Mouse (Mus musculus) naive thymus-derived CD4-positive, alpha-beta T cell, adult 2 months (primary cell): ENCODE data around the gene Rassf5.
"Not testable (repeated sequence)": the region's sequence is repeated elsewhere in the genome, so short reads cannot be mapped to it uniquely, and the experiment has no call there.

ENCODE experiments used
- DNase-seq: peaks from one replicate; pipeline ENCODE4 v3.0.0-alpha.2; 2011; ENCODE audit warnings: low read depth

Rassf5 gene

DNA sequence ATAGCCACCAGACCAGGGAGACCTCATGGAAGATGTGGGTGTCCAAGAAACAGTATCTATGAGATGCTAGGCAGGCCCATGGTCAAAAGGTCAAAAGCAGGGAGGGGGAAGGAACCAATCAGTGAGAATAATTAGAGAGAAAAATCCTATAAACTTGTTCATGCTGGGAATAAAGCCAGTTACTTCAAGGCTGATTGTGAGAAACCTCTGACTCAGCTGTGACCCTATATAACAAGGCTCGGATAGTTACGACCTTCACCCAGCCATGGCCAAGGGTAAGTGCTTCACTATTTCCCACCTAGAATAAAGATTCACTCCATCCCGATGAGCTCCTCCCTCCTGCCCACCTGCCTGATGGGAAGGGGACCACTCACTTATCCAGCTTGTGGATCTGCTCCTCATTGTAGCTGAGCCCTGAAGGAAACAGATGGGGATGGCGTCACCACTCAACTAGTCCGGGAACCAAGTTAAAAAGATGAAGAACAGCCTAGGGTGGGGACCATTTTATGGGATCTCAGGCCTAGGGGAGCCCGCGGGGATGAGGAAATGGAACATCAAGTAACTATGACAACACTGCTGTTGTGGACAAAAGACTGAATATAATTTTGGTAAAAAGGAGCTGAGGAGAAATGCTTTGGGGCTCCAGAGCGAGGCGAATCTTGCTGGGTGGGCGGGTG lies 14.7 kb upstream of the Rassf5 start:
- no peak for DNase-seq

DNA sequence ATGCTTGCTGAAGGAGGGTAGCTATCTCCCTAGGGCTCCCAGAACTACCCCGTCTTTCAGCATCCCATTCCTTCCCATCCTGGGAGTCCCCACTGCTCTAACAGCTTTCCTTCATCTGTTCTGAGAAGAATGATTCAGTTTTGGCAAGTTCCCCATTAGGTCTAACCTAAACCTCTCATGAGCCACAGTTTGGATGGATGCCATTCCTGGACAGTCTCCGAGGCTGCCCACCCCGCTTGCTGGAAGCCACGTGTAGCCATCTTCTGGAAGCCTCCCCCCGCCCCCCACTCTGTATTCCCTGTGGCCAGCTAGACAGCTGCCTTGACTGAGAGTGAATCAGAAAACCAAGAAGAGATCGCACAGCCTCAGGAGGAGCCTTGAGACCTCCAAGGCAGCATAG lies 12.2 kb upstream of the Rassf5 start:
- no peak for DNase-seq

DNA sequence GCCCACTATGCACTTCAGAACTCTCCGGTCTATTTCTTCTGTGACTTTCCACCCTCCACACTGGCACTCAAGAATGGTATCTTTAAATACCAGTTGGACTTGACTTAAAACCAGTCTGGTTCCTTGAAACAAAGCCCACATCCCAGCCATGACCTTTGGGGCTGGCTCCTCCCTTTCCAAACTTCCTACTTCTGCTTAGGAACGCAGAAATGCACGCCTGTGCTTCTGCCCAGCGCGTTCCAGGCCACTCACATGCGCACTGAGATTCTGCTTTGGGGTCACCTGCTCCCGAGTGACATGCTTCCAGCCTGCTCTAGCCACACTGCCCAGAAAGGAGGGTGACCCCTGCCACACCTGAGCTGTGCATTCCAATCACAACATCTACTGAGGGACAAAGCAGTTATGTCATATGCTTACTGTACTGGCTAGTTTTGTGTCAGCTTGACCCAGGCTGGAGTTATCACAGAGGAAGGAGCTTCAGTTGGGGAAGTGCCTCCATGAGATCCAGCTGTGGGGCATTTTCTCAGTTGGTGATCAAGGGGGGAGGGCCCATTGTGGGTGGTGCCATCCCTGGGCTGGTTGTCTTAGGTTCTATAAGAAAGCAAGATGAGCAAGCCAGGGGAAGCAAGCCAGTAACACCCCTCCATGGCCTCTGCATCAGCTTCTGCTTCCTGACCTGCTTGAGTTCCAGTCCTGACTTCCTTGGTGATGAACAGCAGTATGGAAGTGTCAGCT lies 7.6 kb upstream of the Rassf5 start:
- DNase-seq: not testable (repeated sequence)

DNA sequence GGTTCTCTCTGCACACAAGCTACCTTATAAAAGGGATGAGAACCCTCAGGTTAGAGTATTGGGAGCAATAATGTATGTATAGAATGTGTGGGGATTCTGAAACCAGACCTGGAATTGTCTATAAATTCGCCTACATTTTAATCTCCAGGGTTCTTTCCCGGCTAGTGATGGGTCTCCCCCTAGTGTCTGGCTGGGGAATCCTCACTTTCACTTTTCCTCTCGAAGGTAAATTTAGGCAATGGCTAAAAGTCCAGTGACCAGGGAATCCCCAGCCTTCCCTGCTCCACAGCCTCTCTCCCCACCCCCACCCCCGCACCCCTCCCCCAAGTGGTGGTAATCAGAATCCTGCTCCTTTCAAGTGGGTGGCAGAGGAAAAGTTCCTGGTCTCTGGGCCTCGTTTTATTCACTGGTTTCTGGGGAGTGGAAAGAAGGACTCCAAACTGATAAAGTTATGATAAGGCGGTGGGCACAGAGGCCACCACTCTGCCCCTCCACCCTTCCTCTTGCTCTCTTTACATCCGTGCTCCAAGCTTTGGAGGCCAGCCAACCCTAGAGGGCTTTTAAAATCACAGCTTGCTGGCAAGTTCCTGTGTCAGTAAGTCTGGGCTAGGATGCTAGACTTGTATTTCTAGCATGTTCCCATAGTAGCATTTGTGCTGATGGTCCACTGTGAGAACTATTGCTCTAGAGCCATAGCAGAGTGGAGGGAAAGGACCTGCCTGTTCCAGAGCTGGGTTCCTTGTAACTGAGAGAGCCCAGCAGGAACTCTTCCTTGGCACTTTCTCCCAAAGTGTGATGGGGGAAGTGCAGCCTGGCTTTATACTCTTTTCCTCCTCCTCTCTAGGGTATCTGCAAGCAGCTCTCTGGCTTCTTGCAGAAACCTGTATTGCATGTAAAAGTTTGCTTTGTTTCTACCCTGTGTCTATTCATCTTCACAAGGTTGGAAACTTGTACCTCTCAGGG lies 1.7 kb upstream of the Rassf5 start:
- peak; percentile 63 for DNase-seq

DNA sequence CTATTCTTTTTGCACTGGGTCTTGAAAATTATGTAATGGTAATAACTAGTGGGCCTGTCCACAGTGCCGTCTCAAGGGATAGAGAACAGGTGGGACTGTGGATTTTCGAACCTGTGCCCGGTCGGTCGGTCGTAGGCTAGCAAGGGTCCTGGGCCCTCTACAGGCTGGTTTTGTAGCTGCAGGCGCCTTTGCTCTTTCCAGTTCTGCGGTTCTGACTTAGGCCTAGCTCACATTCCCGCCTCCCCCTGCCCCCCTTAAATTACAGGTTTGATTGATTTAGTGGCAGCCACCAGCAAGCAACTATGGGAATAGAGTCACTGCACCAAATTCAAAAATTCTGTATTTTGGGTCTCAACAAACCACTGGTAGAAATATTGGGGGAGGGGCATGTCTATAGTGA lies 868 bp upstream of the Rassf5 start:
- DNase-seq: peak; percentile 70

DNA sequence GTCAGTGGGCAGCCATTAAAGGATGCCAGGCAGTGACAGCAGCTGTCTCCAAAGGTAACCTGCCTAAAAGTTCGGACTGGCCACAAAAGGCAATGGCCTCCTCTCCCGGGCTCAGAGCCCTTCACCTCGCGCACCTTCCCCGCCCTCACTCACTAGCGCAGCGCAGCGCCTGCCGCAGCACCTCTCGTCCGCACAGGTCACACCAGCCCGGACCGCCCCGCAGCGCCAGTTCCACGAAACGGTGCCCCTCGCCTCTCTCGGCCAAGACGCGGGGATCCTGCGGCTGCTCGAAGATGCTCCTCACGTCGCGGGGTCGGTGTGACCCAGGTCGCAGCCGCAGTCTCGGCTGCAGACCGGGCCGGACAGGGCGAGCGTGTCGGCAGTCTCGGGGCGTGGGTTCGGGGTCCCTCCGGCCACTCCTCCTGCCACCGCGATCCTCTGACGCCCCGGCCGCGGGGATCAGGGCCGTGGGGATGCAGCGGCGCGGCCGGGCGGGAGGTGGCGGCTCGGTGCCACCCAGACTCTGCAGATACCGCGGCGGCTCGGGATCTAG lies 446 bp downstream of the Rassf5 start:
- DNase-seq: peak; percentile 32

DNA sequence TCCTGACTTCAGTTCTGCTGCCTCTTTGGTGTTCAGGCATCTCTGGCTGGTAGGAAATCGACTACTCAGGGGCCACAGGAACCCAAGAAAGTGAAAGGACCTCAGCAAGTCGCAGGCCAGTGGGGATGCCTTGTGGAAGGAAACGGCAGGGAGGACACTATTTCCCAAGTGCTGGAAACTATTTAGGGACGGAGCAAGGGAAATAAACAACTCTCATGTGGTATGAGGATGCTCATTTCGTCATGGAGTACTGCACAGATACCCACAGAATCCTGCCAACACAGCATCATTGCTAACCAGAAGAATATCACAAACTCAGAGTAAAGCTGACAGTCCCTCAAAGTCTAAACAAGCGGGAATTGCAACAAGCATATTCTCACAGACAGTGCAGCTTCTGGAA lies 2.1 kb downstream of the Rassf5 start:
- DNase-seq: no peak

DNA sequence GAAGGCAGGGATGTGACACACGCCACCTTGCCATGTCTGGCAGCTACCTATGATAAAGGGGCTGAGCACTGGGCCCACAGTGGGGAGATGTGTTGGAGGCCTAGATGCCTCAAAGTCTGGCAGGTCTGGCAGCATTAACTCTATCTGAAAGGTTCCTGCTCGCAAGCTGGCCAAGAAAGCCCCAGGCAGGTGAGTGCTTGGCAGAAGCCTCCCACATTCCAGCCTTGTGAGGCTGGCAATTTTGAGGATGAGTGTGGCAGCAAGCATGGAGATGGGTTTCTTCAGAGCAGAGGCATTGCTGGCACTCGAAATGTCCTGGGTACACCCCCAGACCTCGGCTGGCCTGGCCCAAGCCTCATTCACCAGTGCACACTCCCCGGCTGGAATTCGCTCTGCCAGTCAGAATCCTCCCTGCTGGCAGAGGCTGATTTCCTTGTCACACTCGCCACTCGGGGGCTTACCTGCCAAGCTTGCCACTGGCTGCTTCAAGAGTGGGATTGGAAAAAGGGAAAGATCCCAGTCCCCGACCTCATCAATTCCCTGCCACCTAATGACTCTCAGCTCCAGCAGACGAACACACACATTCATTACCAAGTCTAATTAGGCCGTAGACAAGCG lies 5.4 kb downstream of the Rassf5 start:
- DNase-seq: no peak

DNA sequence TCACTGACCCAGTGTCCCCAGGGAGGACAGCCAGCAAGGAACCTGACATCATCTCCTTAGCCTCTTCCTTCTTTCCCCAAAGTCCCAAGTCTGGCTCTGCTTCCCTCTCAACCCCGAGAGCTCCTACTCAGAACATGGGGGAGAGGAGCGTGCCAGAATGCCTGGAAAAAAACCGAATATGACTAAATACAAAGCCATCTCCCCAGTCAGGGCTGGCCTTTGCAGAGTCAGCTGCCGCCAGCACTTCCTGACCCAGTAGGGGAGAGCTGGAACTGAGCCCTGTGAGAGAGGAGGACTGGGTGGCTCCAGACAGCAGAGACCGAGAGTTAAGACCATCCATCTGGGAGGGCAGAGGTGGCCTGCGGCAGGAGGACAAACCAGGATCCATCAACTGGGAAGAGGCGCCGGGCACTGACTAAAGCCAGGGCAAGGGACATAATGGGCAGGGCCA lies 6.1 kb downstream of the Rassf5 start:
- DNase-seq: no peak

DNA sequence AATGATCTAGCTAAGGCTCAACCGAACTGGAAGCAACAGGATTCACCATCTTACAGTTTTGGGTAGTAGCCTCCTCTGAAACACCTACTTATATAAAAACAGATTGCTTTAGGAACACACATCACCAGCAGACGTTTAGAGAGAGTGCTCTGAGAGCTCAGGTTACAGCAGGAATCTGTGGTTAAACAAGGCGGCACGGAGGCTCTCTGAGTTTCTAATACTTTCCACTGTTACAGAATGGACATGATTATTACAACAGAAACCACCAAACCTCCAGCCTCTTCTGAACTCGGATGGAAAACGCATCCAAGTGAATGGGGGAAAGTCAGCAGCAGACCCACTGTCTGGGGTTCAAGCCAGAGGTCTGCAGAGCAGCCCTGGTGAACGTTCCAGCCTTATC lies 9.0 kb downstream of the Rassf5 start:
- DNase-seq: no peak

DNA sequence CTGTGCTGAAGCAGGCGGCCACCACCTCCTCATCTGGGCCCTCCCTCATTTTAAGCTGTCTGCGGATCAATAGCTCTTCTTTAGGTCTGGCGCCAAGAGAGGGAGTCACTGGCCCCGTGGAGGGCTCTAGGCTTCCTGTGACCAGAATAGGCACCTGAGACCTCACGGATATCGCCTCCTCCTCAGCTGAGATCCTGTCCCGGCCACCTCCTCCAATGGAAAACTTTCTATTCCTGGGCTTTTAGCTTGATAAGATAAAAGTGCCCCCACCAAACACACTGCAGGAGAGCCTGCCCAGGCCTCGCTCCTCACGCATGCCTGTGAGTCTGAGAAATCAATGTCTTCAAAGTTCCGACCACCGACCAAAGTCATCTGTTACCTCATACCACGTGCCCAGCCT lies 11.5 kb downstream of the Rassf5 start:
- no peak for DNase-seq

DNA sequence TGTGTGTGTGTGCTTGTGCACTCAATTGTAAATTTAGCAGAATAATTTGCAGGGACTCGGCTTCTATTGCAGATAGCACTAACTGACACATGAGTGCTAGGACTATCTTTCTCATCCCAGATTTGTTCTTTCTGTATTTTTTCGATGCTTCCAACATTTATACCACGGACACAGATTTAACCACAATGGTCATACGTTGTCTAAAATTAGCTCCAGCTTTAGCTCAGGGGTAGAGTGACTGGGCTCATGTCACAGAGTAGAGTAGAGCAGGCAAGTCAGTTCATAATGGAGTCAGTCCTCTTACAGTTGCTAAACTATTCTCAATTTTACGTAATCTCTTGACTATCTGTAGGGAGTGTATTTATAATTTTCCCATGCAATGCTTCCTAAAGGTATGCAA lies 16.4 kb downstream of the Rassf5 start:
- DNase-seq: no peak

DNA sequence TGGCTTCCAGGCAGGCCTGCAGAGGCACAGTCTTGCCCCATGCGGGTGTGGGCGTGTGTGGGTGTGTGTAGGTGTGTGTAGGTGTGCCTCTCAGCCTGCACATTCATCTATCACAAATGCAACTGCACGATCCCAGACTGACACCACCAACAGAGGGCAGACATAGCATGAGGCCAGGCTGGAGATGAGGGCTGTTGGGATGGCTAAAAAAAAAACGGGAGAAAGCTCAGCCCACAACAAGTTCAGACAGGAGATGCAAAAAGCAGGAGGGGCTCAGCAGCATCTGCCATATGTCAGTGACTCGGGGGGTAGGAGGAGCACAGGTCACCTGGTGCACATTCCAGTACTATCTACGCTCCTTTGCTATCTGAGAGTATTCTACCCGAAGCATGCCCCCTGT lies 16.8 kb downstream of the Rassf5 start:
- no peak for DNase-seq

DNA sequence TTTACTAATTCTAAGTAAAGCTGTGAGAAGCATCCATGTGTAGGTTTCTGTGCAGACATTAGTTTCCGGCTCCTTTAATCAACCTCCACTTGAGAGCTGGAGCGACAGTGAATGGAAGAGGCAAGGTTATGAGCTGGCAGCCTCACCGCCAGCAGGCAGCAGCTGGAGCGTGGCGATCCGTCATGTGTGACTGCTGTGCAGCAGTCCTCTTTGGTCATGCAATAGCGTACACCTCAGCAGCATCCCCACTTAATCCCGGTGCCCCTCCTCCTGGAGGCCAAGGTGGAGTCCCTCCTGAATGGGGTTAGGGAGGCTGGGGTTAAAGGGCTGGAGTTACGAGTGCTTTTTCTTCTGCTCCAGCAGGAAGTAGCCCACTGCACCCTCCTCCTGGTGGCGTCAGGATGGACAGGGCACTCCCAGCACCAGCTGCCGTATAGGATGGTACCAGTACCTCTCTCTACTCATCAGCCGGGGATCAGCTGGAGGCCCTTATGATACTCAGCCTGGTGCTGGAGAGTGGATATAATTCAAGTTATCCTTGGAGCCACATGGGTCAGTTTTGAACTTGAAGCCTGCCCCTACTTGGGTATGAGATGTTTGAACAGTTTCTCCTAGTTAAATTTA lies 20.1 kb downstream of the Rassf5 start:
- DNase-seq: no peak

DNA sequence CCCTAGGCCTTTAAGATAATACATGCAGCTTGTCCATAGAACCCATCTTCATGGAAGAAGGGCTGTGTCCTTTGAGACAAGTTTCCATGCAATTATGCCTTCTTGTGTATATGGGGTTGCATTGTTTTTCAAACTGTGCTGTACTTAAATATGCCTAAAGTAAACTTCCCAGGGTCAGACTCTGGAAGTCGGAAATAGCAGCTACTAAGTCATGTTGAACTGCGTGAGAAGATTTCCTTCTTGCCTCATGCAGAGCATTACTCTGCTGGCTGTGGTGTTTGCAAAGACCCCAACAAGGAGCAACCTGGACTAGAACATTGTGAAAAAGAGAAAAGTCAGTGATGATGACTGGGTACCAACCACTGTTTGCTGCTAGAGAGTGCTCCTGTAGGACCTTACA lies 21.7 kb downstream of the Rassf5 start:
- DNase-seq: no peak

DNA sequence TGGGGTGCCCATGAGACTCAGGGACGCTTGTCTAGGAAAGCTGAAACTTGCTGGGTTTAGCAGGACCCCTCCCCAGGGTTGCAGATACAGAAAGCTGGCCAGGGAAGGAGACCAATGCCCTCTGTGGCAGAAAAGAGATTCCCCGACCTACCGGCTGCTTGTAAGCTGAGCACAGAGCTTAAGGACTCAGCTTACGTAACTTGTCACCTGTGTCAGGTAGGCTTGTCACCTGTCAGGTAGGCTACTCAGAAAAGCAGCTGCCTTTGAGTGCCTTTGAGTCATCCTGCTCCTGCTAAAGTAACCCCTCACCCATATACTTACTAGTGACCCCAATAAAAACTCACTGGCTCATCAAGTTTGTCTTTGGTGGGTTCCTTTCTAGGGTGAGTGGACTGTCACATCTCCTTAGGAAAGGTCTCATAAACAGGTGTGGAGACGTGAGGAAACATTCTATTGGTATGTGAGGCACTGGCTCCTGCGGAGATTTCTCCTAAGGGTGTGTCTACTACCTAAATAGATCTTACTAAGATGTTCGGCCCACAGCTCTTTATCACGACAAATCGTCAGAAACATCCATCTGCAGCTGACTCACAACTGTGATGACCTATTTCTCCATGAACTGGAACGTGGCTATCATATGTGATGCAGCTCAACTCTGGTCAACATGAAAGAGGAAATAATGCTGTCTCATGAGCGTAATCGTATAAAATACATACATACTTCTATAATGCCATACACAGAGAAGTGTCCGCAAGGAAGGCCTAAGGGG lies 23.1 kb downstream of the Rassf5 start:
- DNase-seq: no peak

DNA sequence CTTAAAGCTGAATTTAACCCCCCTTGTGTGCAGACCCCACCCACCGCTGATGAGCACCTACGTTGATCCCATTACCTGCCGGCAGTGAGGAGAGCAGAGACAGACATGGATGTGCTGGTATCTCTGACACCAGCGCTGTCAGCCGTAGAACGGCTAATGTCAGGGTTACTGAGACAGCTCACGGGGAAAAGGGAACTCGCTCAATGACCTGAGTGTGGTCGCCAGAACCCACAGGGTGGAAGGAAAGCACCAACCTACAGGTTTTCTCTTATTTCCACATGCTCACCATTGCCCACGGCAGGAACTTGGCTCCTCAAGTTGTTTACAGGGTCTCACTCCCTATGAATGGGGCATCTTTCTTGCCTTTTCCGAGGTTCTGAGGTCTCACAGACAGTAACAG lies 26.1 kb downstream of the Rassf5 start:
- DNase-seq: no peak

DNA sequence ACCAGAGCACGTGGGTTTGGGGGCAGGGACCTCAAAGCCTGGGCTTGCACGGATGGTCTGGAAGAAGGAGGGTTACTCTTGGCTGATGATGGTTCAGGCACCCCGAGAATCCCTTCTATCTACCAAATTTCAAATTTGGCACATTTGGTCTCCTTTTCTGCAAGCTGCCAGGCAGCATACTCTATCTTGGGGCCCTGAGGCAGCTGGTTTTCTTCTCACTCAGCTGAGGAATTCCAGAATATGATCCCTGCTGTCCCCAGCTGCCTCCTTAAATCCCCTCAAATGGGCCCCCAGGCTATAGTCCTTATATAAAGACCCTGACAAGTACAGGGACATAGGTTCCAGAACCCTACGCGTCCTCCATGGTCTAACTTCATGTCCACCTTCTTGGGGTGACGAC lies 31.7 kb downstream of the Rassf5 start:
- no peak for DNase-seq

DNA sequence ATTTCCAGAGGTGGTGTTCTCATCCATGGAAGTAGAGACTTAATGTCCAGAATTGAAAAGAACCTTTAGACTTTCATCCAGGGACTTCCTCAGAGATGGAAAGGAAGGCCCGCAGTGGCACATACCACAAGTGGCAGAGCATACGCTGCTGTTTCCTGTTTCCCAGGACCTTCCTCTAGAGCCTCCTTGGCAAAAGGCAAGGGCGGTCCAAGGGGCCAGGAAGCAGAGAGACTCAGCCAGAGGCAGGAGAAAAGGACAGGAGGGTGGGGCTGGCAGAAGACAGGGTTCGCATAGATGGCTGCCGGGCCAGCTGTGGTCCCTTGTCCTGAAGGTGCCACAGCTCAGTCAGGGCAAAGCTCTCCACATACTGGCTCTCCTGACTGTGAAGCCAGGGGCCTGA lies 32.1 kb downstream of the Rassf5 start:
- no peak for DNase-seq

DNA sequence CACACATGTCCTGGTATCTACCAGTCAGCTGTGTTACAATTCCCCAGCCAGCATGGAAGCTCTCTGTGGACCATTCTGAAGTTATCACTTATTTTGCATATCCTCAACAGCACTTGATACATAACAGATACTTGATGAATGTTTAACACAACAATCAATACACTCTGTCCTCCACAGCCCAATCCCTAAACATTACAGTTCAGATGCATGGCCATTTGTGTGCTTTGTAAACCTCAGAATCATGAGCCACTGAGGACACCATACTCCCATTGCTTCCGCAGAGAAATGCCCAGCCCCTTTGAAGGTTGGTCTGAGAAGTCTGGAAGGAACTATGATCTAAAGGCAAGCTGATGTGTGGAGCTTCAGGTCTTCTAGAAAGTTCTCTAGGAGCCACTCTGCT lies 33.4 kb downstream of the Rassf5 start:
- DNase-seq: no peak

DNA sequence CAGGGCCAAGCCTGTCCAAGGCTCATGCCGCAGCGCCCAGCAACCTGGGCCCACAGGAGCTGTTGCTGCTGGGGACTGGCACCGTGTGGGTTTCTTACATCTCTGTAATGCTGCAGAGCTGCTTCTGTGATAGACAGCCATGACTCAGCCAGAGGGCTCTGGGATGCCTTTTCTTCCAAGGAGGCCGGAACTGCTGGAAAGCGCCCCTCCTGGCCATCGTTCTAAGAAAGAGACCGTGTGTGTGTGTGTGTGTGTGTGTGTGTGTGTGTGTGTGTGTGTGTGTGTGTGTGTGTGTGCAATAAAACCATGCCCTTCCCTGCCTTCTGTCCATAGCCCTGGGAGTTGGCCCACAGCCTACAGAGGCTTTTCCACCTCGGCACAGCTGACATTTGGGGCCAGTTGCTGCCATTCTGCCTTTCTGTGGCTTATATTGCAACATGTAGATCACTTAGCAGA lies 35.1 kb downstream of the Rassf5 start:
- DNase-seq: no peak
